Mouse (Mus musculus) adrenal gland, postnatal 14 days (tissue): ENCODE data around the gene Cplx1. TPM values are rescaled to one million over a fixed set of nuclear protein-coding genes. Genes with fewer than 3 reads are reported as not detected.
A peak's percentile ranks its signal among the peaks of the same experiment; 100 is the strongest.
"Not testable (repeated sequence)": the region's sequence is repeated elsewhere in the genome, so short reads cannot be mapped to it uniquely, and the experiment has no call there.

Experiments used
- DNase-seq: peaks from one replicate; pipeline ENCODE4 v3.0.0; 2021; ENCODE audit warnings: mixed read lengths
- total RNA-seq: library from RNA; stranded (reverse); gene quantifications from 2 replicates; pipeline ENCODE4 v1.2.3, GENCODE M21; 2021

Gene Cplx1
- total RNA-seq, 1 experiment from 2014 or later: 3.9 TPM

- no peak for DNase-seq
Measured at GRCm38 (mm10) chr5:108516655-108517054, 33.2 kb downstream of the Cplx1 start.

- DNase-seq: no peak
Measured at GRCm38 (mm10) chr5:108515581-108516361, 34.1 kb downstream of the Cplx1 start.

GRCm38 (mm10) chr5:108502286-108502685 is 47.5 kb downstream of the Cplx1 start:
- no peak for DNase-seq

- no peak for DNase-seq
Measured at GRCm38 (mm10) chr5:108501573-108501972, 48.3 kb downstream of the Cplx1 start.

GRCm38 (mm10) chr5:108486148-108486547 is 63.7 kb downstream of the Cplx1 start:
- not testable (repeated sequence) for DNase-seq

- peak; percentile 56 for DNase-seq
Measured at GRCm38 (mm10) chr5:108485239-108485638, 64.6 kb downstream of the Cplx1 start.

- DNase-seq: no peak
Measured at GRCm38 (mm10) chr5:108483006-108483405, 66.8 kb downstream of the Cplx1 start.

- no peak for DNase-seq
Measured at GRCm38 (mm10) chr5:108475977-108476376, 73.8 kb downstream of the Cplx1 start.

- no peak for DNase-seq
Measured at GRCm38 (mm10) chr5:108473737-108474136, 76.1 kb downstream of the Cplx1 start.

GRCm38 (mm10) chr5:108469617-108470016 is 80.2 kb downstream of the Cplx1 start:
- no peak for DNase-seq

Other genes with a start within 250 kb of the Cplx1 start
- 8.7 and 9.7 TPM in 2 replicates for gene Pigg, start 237.4 kb downstream of the Cplx1 start, total RNA-seq
- gene Gm42517, start 182.1 kb downstream of the Cplx1 start, total RNA-seq: 0.19 and 0.37 TPM in 2 replicates
- gene Pde6b, start 161.6 kb downstream of the Cplx1 start, total RNA-seq: not detected in 2 replicates
- 964 and 993 TPM in 2 replicates for gene Atp5k, start 115.6 kb downstream of the Cplx1 start, total RNA-seq
- 0.89 and 1.4 TPM in 2 replicates for gene Mfsd7a, start 101.1 kb downstream of the Cplx1 start, total RNA-seq
- 41.7 and 42.5 TPM in 2 replicates for gene Pcgf3, start 88.8 kb downstream of the Cplx1 start, total RNA-seq
- gene Gak, start 79.7 kb upstream of the Cplx1 start, total RNA-seq: 73.1 and 74.9 TPM in 2 replicates
- gene Tmem175, start 79.7 kb upstream of the Cplx1 start, total RNA-seq: 19.5 and 22.3 TPM in 2 replicates
- gene Idua, start 110.3 kb upstream of the Cplx1 start, total RNA-seq: 12.6 and 13.7 TPM in 2 replicates
- 15.2 and 24.1 TPM in 2 replicates for gene Dgkq, start 119.6 kb upstream of the Cplx1 start, total RNA-seq
- gene Slc26a1, start 125.5 kb upstream of the Cplx1 start, total RNA-seq: 0.98 and 16.7 TPM in 2 replicates
- gene Fgfrl1, start 142.4 kb upstream of the Cplx1 start, total RNA-seq: 39.0 and 44.7 TPM in 2 replicates
- gene Rnf212, start 225.0 kb upstream of the Cplx1 start, total RNA-seq: 0.56 TPM in 1 of 2 replicates, not detected in the other
- not detected in 2 replicates for gene Tmed11, start 245.3 kb upstream of the Cplx1 start, total RNA-seq